Mouse (Mus musculus): ENCODE data around the gene Zfp273.

DNA sequence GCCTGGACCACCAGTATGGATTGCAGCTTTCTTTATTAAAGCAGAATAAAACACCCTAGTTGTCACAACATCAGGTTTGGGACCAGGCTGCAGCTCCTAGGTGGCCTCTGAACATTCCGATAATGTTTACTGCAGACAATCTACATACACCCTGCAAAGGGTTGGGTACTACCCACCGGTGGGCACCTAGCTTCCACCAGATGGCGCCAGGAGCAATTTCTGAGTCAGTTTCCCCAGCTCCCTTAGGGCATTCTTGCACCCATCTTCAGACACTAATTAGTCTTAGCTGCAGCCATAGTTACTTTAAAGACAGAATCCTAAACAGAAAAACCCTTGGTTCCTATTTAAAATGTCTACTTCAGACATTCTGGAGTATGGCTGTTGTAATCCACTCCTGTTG, 54.4 kb downstream of the Zfp273 start:
- TF ChIP-seq CTCF (IDR thresholded peaks at IDR 0.05; ENCODE audit: extremely low read depth, insufficient read depth, insufficient read length, insufficient replicate concordance) (no peak), POLR2A (IDR thresholded peaks at IDR 0.05; ENCODE audit: low read depth, low read length) (no peak)
